Mouse (Mus musculus): Measurements from ENCODE around the gene Omt2b.

Gene Omt2b

GRCm38 (mm10) chr9:78378113-78378785, 50.9 kb downstream of the Omt2b start, which contains the start of gene Ooep:
Gene Ooep (minus strand): TSS chr9:78378725.
- DNase-seq (ENCODE audit: low read depth, low spot score) = no peak
